Mouse (Mus musculus) frontal cortex, postnatal 10 days (tissue): ENCODE data around the gene Acadm.
A peak's percentile ranks its signal among the peaks of the same experiment; 100 is the strongest.

Experiments used
- DNase-seq, 2 experiments: peaks; one replicate each; pipeline ENCODE4 v3.0.0; 2022; ENCODE audit warnings: low spot score in 2 of 2, mixed read lengths in 1 of 2

Gene Acadm

GRCm38 (mm10) chr3:153941613-153942012, 2.8 kb downstream of the Acadm start:
- no peak for DNase-seq

- no peak for DNase-seq
Measured at GRCm38 (mm10) chr3:153940486-153940885, 3.9 kb downstream of the Acadm start.

GRCm38 (mm10) chr3:153940021-153940420, 4.4 kb downstream of the Acadm start:
- no peak for DNase-seq

GRCm38 (mm10) chr3:153937116-153937810, 7.2 kb downstream of the Acadm start:
- DNase-seq, result no peak

- DNase-seq, result no peak
Measured at GRCm38 (mm10) chr3:153935878-153936277, 8.6 kb downstream of the Acadm start.

GRCm38 (mm10) chr3:153932461-153932860, 12.0 kb downstream of the Acadm start:
- no peak for DNase-seq

- DNase-seq, result no peak
Measured at GRCm38 (mm10) chr3:153929526-153929925, 14.9 kb downstream of the Acadm start.

GRCm38 (mm10) chr3:153926333-153926732, 18.1 kb downstream of the Acadm start:
- DNase-seq, result no peak

GRCm38 (mm10) chr3:153921147-153921910, 23.1 kb downstream of the Acadm start:
- DNase-seq, result no peak

- no peak for DNase-seq
Measured at GRCm38 (mm10) chr3:153917200-153917599, 27.2 kb downstream of the Acadm start.

GRCm38 (mm10) chr3:153913510-153914243, 30.8 kb downstream of the Acadm start:
- DNase-seq, result no peak

GRCm38 (mm10) chr3:153912546-153913509, 31.6 kb downstream of the Acadm start, which contains the start of gene Rabggtb:
Gene Rabggtb, minus strand, starts transcription at chr3:153913009.
- peak; percentile 90 to 94 for DNase-seq

- no peak for DNase-seq
Measured at GRCm38 (mm10) chr3:153911882-153912440, 32.5 kb downstream of the Acadm start.

GRCm38 (mm10) chr3:153911197-153911881, 33.1 kb downstream of the Acadm start:
- DNase-seq, result no peak

GRCm38 (mm10) chr3:153910489-153910888, 33.9 kb downstream of the Acadm start:
- no peak for DNase-seq

GRCm38 (mm10) chr3:153908919-153909318, 35.5 kb downstream of the Acadm start:
- DNase-seq, result no peak

- DNase-seq, result no peak
Measured at GRCm38 (mm10) chr3:153906136-153906871, 38.1 kb downstream of the Acadm start, which contains the start of gene Msh4. Gene Msh4, minus strand, starts transcription at chr3:153906138.

GRCm38 (mm10) chr3:153905251-153906135, 38.9 kb downstream of the Acadm start:
- DNase-seq, result no peak
